11 mouse cellular contexts compared by ENCODE assay signal in the genomic region with DNA sequence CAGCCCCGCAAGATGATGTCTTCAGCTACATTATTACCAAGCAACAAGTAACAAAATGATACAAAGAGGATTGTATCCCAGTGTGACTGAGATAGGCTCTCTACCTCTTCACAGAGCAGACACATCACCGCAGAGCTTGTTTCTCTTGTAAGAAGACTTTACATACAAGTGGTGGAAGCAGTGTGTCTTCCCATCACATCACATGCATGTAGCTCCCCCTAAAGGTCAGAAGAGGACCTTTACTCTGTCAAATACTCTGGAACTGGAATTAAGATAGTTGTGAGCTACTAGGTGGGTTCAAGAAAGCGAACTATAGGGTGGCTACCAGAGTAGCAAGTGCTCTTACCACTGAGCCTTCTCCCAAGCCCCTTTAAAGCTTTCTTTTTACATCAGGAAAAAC.
A peak's percentile ranks its signal among the peaks of the same experiment; 100 is the strongest.
DNase-seq lines count a peak whose midpoint lies in the region; ATAC-seq and TF ChIP-seq lines count a peak whose summit lies in the region.
"Had no signal": no experiment of that assay in that cellular context is flagged by ENCODE, and none has a peak within 500 bp of the region (broad histone marks: within the 10 kb centered on the region; RNA-seq: fewer than 3 reads in every experiment).

No protein-coding gene starts in this region.

- H3K9me3 ChIP-seq in MEL (replicated peaks; ENCODE audit: insufficient read depth, low read length) = no peaks in the 10 kb centered on the region
- no peaks in the 10 kb centered on the region for H3K9me3 ChIP-seq in kidney, embryonic 14.5 days (ENCODE audit: control insufficient read depth, low read length)
- H3K9me3 ChIP-seq: neural tube, embryonic 12.5 days had no signal

- peak; percentile 15 for TF ChIP-seq RAD21 in MEL (IDR thresholded peaks at IDR 0.05; ENCODE audit: low read depth, low read length)

- 88% methylated on average over 3 of the region's 3 CpGs for WGBS in kidney, embryonic 14.5 days

- no peak overlapping the region for H3K4me3 ChIP-seq in layer of hippocampus, adult 2 months
- H3K4me3 ChIP-seq in MEL (ENCODE audit: control insufficient read depth in 1 of 2, insufficient read depth in 1 of 2, low read depth in 2 of 2, low read length in 2 of 2) = no peak overlapping the region
- H3K4me3 ChIP-seq in kidney, embryonic 14.5 days (ENCODE audit: low read length) = no peak overlapping the region
- H3K4me3 ChIP-seq: neural tube, embryonic 12.5 days had no signal

- TF ChIP-seq CTCF in layer of hippocampus, adult 2 months (conservative IDR thresholded peaks at IDR 0.05) = peak; percentile 68
- no peak; a peak in 1 of 6 replicates for TF ChIP-seq CTCF in MEL (IDR thresholded peaks at IDR 0.05 in 2 of 3, conservative IDR thresholded peaks at IDR 0.05 in 1 of 3; ENCODE audit: control insufficient read depth in 1 of 3, insufficient read depth in 1 of 3, low read depth in 2 of 3, low read length in 3 of 3, poor library complexity in 1 of 3, severe bottlenecking in 1 of 3)

- no peak overlapping the region for H3K27ac ChIP-seq in layer of hippocampus, adult 2 months
- H3K27ac ChIP-seq in MEL (ENCODE audit: control insufficient read depth, low read depth, low read length) = no peak overlapping the region
- H3K27ac ChIP-seq in kidney, embryonic 14.5 days (ENCODE audit: low read depth, low read length) = no peak overlapping the region
- H3K27ac ChIP-seq: neural tube, embryonic 12.5 days had no signal

- no peaks in the 10 kb centered on the region for H3K79me2 ChIP-seq in MEL (ENCODE audit: control insufficient read depth, insufficient read depth, low read length, poor library complexity)

- TF ChIP-seq POLR2A in MEL (IDR thresholded peaks at IDR 0.05; ENCODE audit: control insufficient read depth in 1 of 2, insufficient read depth in 1 of 2, low read depth in 1 of 2, low read length in 2 of 2, poor library complexity in 1 of 2) = no peak

- no peaks in the 10 kb centered on the region for H3K36me3 ChIP-seq in MEL (ENCODE audit: control insufficient read depth in 1 of 2, insufficient read depth in 2 of 2, low read length in 2 of 2)
- H3K36me3 ChIP-seq in kidney, embryonic 14.5 days (ENCODE audit: control insufficient read depth, insufficient read depth, low read length) = no peaks in the 10 kb centered on the region

- no peaks in the 10 kb centered on the region for H3K4me1 ChIP-seq in MEL (ENCODE audit: control insufficient read depth in 1 of 2, insufficient read depth in 2 of 2, low read length in 2 of 2)
- no peaks in the 10 kb centered on the region for H3K4me1 ChIP-seq in kidney, embryonic 14.5 days (ENCODE audit: control insufficient read depth, insufficient read depth, low read length)
- H3K4me1 ChIP-seq: neural tube, embryonic 12.5 days had no signal

- no peak overlapping the region for H3K9ac ChIP-seq in MEL (ENCODE audit: control insufficient read depth, low read depth, low read length, poor library complexity, severe bottlenecking)
- no peak overlapping the region for H3K9ac ChIP-seq in kidney, embryonic 14.5 days (ENCODE audit: low read depth, low read length)
- H3K9ac ChIP-seq: neural tube, embryonic 12.5 days had no signal

- DNase-seq in layer of hippocampus, adult 2 months (ENCODE audit: low spot score in 2 of 2) = no peak
- DNase-seq in layer of hippocampus, postnatal 36 days = no peak
- DNase-seq in CD4-positive helper T cell, adult 2 months (ENCODE audit: low read depth, low spot score) = peak; percentile 38
- no peak for DNase-seq in MEL (ENCODE audit: low read depth, low spot score)
- peak; percentile 32 for DNase-seq in induced T-regulatory cell, adult 2 months (ENCODE audit: low read depth)
- no peak for DNase-seq in ovary, postnatal 10 days (ENCODE audit: low spot score)
- no peak for DNase-seq in layer of hippocampus, postnatal 14 days (ENCODE audit: low spot score in 2 of 2)
- DNase-seq: heart, postnatal 10 days; lung, postnatal 10 days had no signal

- no peaks in the 10 kb centered on the region for H3K27me3 ChIP-seq in MEL (ENCODE audit: control insufficient read depth in 1 of 2, insufficient read depth in 2 of 2, low read length in 2 of 2)
- no peaks in the 10 kb centered on the region for H3K27me3 ChIP-seq in kidney, embryonic 14.5 days (ENCODE audit: control insufficient read depth, insufficient read depth, low read length)
- H3K27me3 ChIP-seq: neural tube, embryonic 12.5 days had no signal

- no peak overlapping the region for H3K4me2 ChIP-seq in kidney, embryonic 14.5 days (replicated peaks; ENCODE audit: low read depth, low read length)
- H3K4me2 ChIP-seq: neural tube, embryonic 12.5 days had no signal

- ATAC-seq in kidney, embryonic 14.5 days (ENCODE audit: low FRiP score, low TSS enrichment) = no peak

- TF ChIP-seq EP300 in MEL (IDR thresholded peaks at IDR 0.05; ENCODE audit: low read depth in 1 of 2, low read length in 2 of 2) = no peak

TF ChIP-seq in MEL, 35 proteins besides CTCF, POLR2A, EP300 and RAD21:
- TF ChIP-seq ZKSCAN1 (IDR thresholded peaks at IDR 0.05; ENCODE audit: low read depth, low read length) (no peak), JUND (IDR thresholded peaks at IDR 0.05; ENCODE audit: low read depth, low read length) (no peak), USF2 (IDR thresholded peaks at IDR 0.05; ENCODE audit: borderline replicate concordance in 1 of 2, insufficient read depth in 1 of 2, low read depth in 1 of 2, low read length in 2 of 2) (no peak)

Comparison
In these comparisons a context has a peak if more than half of its experiments do, and no peak if none do; other contexts are left out.
1. DNase-seq: peak in CD4-positive helper T cell, adult 2 months (single experiment) and induced T-regulatory cell, adult 2 months (single experiment); none in layer of hippocampus, adult 2 months (0 of 2), layer of hippocampus, postnatal 36 days (0 of 2), MEL (single experiment), ovary, postnatal 10 days (single experiment) and layer of hippocampus, postnatal 14 days (0 of 2).